Mouse (Mus musculus) fibroblast of lung, adult 2 months (primary cell): ENCODE measurements around the gene Prkce.

Experiments used
- DNase-seq: peaks from one replicate; pipeline ENCODE4 v3.0.0-alpha.2; 2011; ENCODE audit warnings: low read depth

Prkce gene

GRCm38 (mm10) chr17:86225488-86226186, 58.1 kb downstream of the Prkce start:
- DNase-seq: no peak

DNA sequence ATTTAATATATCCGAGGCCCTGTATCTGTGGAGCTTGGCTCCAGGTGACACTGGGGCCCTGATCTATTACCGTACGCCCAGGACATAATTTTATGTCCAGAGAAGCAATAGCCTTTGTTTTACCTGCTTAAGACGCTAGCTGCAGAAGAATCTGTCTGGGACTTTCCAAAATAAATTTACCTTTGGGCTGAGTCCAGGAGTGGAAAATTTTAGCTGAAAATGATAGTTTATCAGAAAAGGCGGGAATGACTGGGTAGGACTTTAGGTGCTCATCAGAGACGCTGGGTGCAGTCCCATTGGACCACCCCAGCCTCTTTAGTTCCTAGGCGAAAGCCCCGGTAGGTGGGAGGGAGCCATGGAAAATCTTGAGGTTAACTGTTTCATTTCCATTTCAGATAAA, 58.6 kb downstream of the Prkce start:
- DNase-seq: no peak

DNA sequence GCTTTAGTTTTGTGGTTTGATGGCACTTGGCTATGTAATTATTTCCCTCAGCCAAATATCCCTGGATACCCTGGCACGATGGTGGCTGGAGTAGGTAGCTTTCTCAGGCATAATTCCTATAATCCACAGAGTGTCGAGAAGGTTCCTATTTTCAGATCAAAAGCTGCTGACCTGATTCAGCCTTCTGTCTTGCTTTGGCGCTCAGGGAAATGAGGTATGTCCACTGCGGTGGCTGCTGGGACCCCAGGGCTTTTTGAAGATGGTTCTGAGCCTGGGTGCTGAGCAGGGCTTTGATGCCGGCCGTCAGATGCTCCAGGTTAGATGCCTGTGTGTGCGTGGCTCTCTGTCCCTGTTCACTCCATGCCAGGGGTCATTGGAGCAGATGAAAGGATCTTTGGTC, 59.0 kb downstream of the Prkce start:
- DNase-seq: no peak

DNA sequence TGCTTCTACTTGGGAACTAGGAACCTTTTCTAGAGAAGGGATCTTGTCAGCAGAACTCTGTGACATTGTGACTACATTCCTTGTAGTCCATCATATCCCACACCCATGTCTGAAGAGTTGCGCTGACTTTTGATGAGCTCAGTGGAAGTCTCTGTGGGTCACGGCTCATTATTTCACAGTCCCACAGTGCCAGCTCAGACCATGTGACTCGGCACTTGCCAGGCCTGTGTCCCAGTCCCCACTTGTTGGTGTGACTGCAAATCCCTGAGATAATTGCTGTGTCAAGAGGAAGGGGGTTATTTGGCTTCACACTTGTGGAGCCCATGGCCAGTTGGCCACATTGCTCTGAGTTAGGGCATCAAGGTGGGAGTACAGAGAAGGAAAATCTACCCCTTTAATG, 59.8 kb downstream of the Prkce start:
- DNase-seq: no peak

DNA sequence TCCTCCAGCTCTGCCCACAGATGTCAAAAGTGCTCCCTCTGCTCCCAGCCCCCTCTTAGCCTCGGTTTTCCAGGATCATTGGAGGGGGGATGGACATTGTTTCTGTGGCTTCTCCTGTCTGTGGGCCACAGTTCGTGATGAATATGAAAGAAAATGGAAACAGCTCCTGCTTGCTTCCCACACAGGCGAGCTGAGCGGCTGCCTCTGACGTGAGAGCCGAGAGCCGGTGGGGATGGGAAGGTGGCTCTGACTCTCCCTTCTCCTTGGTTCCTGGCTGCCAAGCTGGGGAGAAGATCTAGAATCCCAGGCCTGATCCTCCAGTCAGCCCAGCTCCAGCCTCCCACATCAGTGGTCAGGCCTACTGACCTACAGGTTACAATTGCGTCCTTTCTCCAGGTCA, 61.3 kb downstream of the Prkce start:
- DNase-seq: no peak

DNA sequence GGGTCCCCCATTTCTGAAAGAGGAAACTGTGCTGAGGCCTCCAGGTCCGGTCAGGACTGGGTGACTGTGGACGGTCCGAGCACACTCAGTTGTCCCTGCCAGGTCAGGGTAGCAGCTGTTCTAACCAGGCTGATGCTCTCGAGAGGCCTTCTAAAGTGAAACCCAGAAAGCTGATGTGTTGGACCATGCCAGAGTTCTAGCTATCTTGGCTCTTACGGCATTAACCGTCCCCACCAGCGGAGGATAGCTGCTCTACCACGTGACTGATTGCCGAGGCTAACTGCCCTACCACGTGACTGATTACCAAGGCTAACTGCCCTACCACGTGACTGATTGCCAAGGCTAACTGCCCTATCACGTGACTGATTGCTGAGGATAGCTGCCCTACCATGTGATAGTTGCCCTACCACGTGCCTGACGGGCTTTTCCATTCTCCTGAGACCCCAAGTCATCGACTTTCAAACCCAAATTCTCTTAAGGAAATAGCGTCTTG, 62.6 kb downstream of the Prkce start:
- no peak for DNase-seq

DNA sequence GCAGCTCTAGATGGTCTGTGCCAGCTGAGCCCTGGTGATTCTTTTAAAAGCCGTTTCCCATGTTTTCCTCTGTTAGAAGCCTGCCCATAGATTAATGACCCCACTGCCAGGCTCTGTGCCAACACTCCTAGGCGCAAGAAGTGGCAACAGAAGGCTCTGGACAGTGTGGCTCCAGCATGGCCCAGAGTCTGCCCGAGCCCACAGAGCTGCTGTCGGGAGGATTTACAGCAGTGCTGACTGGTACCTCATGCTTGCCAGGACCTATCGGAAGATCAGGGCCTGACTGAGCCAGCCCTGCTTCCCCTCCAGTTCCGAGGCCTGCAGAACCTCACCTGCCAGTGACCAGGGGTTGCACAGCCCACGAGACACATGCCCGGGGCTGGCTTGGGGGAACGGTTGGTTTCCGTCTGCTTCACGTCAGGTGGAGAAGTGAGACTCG, 64.2 kb downstream of the Prkce start:
- DNase-seq: peak; percentile 10

DNA sequence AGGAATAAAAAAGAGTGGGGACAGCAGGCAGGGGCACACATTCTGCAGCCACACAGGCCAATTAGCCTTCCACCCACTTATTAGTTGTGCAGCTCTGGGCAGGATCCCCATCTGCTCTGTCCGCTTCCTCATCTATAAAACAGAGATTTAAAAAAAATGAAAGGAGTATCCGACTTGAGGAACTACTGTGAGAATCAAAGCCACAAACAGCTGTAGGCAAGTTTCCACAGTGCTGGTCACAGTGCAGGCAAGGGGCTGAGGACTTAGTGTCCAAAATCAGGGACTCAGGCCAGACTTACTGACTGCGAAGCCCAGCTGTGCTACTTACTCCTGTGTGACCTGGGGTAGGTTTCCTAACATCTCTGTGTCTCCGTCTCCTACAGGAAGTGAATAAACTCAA, 64.7 kb downstream of the Prkce start:
- DNase-seq: no peak

DNA sequence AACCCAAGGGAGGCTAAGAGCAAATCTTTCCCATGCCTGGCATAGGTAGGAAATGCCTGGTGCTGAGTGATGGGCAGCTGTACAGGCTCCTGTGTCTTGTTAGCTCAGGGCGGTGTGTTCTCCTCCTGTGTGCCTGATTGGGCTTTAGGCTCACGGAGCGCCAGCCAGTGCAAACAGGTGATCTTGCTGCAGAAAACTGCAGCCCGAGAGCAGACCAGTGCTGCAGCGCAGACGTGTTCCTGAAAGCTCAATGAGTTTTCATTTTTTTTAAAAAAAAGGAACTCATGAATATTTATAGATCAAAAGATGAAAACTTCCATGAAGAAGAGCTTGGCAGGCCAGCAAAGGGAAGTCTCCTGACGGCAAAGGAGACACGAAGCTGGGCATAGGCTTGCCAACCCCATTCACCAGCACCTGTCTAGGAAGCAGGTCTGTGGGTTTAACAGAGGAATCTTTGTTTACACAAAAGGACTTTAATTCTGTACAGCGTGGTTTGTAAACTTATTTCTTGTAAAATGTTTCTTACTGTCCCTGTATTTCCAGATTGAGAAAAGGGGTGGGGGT, 67.1 kb downstream of the Prkce start:
- no peak for DNase-seq

GRCm38 (mm10) chr17:86236026-86236712, 68.6 kb downstream of the Prkce start:
- DNase-seq: no peak

DNA sequence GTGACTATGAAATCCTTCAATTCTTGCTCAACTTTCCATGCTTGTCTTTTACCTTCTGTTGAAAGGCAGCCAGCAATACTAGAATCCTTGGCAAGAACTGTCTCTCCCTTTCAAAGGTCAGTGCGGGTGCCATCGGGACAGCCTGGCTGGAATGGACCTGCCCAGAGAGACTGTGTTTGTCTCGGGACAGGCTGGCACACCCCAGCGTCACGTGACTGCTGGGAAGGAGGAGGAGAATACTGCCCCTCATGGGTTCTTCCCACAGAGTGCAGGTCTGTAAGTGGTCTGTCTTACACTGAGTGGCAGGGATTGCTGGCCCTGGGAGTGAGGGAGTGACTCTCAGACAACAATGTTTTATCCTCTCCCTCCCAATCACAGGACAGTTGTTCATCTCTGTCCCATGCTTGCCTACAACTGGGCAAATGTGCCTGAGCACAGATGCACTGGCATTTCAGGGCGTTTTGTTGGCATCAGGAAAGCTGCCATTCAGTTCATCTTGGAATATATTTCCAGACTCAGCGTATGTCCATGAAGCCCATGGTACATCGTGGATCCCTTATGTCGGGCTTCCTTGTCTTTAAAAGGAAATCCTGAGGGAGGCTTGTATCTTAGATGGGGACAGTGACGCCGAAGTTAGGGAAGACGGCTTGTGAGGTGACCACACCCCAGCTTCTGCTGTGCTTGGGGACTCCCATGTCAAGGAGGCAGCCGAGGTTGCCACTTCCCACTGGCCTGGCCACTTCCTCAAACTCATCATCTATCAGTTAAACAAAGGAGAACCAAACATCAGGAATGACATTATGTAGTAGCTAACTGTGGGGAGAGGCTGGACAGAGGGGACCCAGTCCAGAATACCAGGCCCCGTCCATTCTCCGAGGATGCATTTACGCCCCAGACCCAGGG, 69.5 kb downstream of the Prkce start:
- DNase-seq: no peak

- no peak for DNase-seq
Observed at GRCm38 (mm10) chr17:86242291-86242690, 74.7 kb downstream of the Prkce start.

- no peak for DNase-seq
Observed at GRCm38 (mm10) chr17:86243109-86243527, 75.5 kb downstream of the Prkce start.

GRCm38 (mm10) chr17:86244397-86244796, 76.8 kb downstream of the Prkce start:
- DNase-seq: no peak

DNA sequence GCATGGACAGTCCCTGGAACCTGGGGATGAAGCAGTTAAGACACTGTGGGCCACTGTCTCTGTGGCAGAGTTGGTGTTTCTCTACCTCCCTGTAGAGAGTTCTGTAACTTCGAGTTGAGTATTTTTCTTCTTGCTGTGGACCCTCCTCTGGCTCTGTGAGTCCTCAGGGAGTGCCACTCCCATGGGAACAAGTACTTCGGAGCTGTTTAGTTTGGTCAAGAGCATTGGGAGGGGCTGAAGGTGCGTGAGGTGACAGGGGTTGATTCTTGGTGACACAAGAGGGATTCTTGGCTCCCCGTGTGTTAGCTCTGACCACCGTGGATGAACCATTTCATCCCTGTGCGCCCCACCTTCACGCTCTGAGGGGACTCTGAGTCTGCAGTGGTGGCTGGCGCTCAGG, 81.2 kb downstream of the Prkce start:
- no peak for DNase-seq

GRCm38 (mm10) chr17:86249499-86250405, 82.2 kb downstream of the Prkce start:
- DNase-seq: no peak

- DNase-seq: no peak
Observed at GRCm38 (mm10) chr17:86250406-86250905, 82.9 kb downstream of the Prkce start.

DNA sequence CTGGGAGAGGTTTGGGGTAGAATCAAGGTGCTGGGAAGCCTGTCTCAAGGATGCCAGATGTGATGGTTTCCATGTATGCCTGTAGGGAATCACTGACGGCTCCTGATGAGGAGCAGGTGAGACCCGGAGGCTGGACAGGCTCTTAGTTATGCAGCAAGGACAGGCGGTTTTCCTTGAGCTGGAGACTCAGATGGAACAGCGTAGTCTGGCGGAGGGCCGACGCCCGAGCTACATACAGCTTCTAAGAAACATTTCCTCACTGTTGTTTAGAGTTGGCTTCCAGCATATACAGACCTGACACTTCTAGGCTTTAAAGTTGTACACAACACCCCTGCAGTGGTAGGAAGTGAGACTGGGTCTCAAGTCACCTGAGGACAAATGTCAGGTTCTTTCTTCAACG, 86.3 kb downstream of the Prkce start:
- DNase-seq: no peak

DNA sequence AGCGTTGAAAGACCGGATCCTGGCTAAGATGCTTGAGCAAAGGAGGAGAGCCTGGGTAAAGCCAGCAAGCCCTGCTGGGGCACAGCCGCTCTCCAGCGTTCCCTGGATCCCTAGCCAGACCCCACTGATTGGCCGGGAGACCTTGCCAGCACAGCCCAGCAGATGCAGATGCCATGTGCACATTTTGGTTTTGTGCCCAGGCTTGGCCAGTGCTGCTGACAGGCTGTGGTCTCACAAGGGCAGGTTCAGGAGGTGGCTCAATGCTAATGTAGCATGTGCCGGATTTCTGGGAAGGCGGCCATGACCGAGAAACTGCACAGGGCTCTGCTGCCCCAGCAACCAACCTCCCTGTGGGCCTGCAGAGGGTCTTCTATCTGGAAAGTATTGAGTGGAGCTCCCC, 86.7 kb downstream of the Prkce start:
- DNase-seq: peak; percentile 95

GRCm38 (mm10) chr17:86254978-86255377, 87.4 kb downstream of the Prkce start:
- DNase-seq: no peak

DNA sequence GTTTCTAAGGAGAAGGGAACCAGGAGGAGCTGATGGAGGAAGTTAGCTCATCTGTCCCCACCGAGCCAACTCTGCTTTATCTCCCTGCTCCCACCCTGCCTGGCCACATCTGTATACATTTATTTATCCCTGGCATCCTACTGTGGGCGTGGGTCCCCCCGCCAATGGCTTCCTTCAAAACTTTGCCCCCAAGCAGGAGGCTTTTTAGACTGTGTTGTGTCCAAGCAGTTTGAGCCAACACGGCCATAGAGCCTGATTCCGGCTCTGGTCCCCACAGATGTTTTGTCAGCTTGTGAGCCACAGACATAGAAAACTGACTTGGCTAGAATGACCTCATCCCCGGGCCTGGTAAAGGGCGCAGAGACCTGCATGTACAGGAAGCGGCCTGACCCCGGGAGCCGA, 89.1 kb downstream of the Prkce start:
- no peak for DNase-seq
